Mouse (Mus musculus): Measurements from ENCODE around the gene Armh3. TPM values are rescaled to one million over a fixed set of nuclear protein-coding genes. Genes with fewer than 3 reads are reported as not detected.
A peak's percentile ranks its signal among the peaks of the same experiment; 100 is the strongest.
"Not testable (repeated sequence)": the region's sequence is repeated elsewhere in the genome, so short reads cannot be mapped to it uniquely, and the experiment has no call there.

Armh3 gene
- polyA plus RNA-seq, 1 experiment from 2014 or later: 25.0 TPM

- H3K4me1 ChIP-seq (replicated peaks): peaks cover 28% of the 10 kb centered on the region
- WGBS: 92% methylated on average over 4 of the region's 4 CpGs
- H3K27ac ChIP-seq (replicated peaks): no peak overlapping the region
- no peak overlapping the region for H3K9ac ChIP-seq
- H3K4me3 ChIP-seq: no peak overlapping the region
- no peaks in the 10 kb centered on the region for H3K27me3 ChIP-seq
- H3K9me3 ChIP-seq: no peaks in the 10 kb centered on the region
- H3K36me3 ChIP-seq: no peaks in the 10 kb centered on the region
- H3K4me2 ChIP-seq: no peak overlapping the region
- ATAC-seq (ENCODE audit: low read depth): no peak
Measured at GRCm38 (mm10) chr19:45807732-45808131, 190.6 kb downstream of the Armh3 start.

GRCm38 (mm10) chr19:45805817-45806216, 192.5 kb downstream of the Armh3 start:
- not testable (repeated sequence) for H3K9ac ChIP-seq; ATAC-seq (ENCODE audit: low read depth); H3K4me1 ChIP-seq (replicated peaks); H3K4me3 ChIP-seq; H3K27ac ChIP-seq (replicated peaks); H3K27me3 ChIP-seq; H3K36me3 ChIP-seq; H3K4me2 ChIP-seq; H3K9me3 ChIP-seq
- 90% methylated on average over 6 of the region's 6 CpGs for WGBS

- H3K4me2 ChIP-seq: no peak overlapping the region
- 21% methylated on average over 12 of the region's 12 CpGs for WGBS
- H3K9ac ChIP-seq: no peak overlapping the region
- no peak overlapping the region for H3K4me3 ChIP-seq
- H3K36me3 ChIP-seq: no peaks in the 10 kb centered on the region
- peaks cover 7% of the 10 kb centered on the region; the same call in 1 of the 2 replicates for H3K4me1 ChIP-seq (replicated peaks)
- no peaks in the 10 kb centered on the region for H3K9me3 ChIP-seq
- peak; percentile 72; the same call in 1 of the 2 replicates for ATAC-seq (ENCODE audit: low read depth)
- no peak overlapping the region for H3K27ac ChIP-seq (replicated peaks)
- H3K27me3 ChIP-seq: no peaks in the 10 kb centered on the region
Measured at GRCm38 (mm10) chr19:45804593-45805368, 193.5 kb downstream of the Armh3 start.

- no peak overlapping the region for H3K9ac ChIP-seq
- no peak overlapping the region for H3K27ac ChIP-seq (replicated peaks)
- no peaks in the 10 kb centered on the region for H3K27me3 ChIP-seq
- no peak overlapping the region for H3K4me3 ChIP-seq
- no peak overlapping the region for H3K4me2 ChIP-seq
- 38% methylated on average over 4 of the region's 4 CpGs for WGBS
- peaks cover 7% of the 10 kb centered on the region; the same call in 1 of the 2 replicates for H3K4me1 ChIP-seq (replicated peaks)
- ATAC-seq (ENCODE audit: low read depth): no peak
- H3K36me3 ChIP-seq: no peaks in the 10 kb centered on the region
- H3K9me3 ChIP-seq: no peaks in the 10 kb centered on the region
Measured at GRCm38 (mm10) chr19:45803408-45803807, 194.9 kb downstream of the Armh3 start.

- no peak overlapping the region for H3K4me2 ChIP-seq
- no peak overlapping the region for H3K27ac ChIP-seq (replicated peaks)
- no peak overlapping the region for H3K9ac ChIP-seq
- H3K4me3 ChIP-seq: no peak overlapping the region
- no peaks in the 10 kb centered on the region for H3K27me3 ChIP-seq
- WGBS: 76% methylated on average over 4 of the region's 4 CpGs
- H3K4me1 ChIP-seq (replicated peaks): peaks cover 7% of the 10 kb centered on the region; the same call in 1 of the 2 replicates
- no peaks in the 10 kb centered on the region for H3K36me3 ChIP-seq
- ATAC-seq (ENCODE audit: low read depth): no peak
- no peaks in the 10 kb centered on the region for H3K9me3 ChIP-seq
Measured at GRCm38 (mm10) chr19:45802702-45803101, 195.6 kb downstream of the Armh3 start.

- Histone ChIP-seq H3K4me1 (replicated peaks) (peaks cover 11% of the 10 kb centered on the region; the same call in 1 of the 2 replicates), H3K27ac (replicated peaks) (no peak overlapping the region), H3K27me3 (no peaks in the 10 kb centered on the region), H3K9me3 (no peaks in the 10 kb centered on the region), H3K4me2 (no peak overlapping the region), H3K9ac (no peak overlapping the region), H3K4me3 (no peak overlapping the region), H3K36me3 (no peaks in the 10 kb centered on the region)
- 73% methylated on average over 15 of the region's 15 CpGs for WGBS
- no peak for ATAC-seq (ENCODE audit: low read depth)
Measured at GRCm38 (mm10) chr19:45796879-45797278, 201.4 kb downstream of the Armh3 start.

- no peaks in the 10 kb centered on the region for H3K27me3 ChIP-seq
- H3K4me1 ChIP-seq (replicated peaks): peaks cover 11% of the 10 kb centered on the region; the same call in 1 of the 2 replicates
- 9% methylated on average over 15 of the region's 15 CpGs for WGBS
- H3K4me3 ChIP-seq: no peak overlapping the region
- H3K27ac ChIP-seq (replicated peaks): no peak overlapping the region
- H3K36me3 ChIP-seq: no peaks in the 10 kb centered on the region
- no peak for ATAC-seq (ENCODE audit: low read depth)
- H3K4me2 ChIP-seq: peak overlapping the region; percentile 40
- no peak overlapping the region for H3K9ac ChIP-seq
- no peaks in the 10 kb centered on the region for H3K9me3 ChIP-seq
Measured at GRCm38 (mm10) chr19:45796061-45796556, 202.2 kb downstream of the Armh3 start.

GRCm38 (mm10) chr19:45795406-45795944, 202.8 kb downstream of the Armh3 start:
- Histone ChIP-seq H3K4me1 (replicated peaks) (peaks cover 11% of the 10 kb centered on the region; the same call in 1 of the 2 replicates), H3K4me3 (no peak overlapping the region)
- 42% methylated on average over 15 of the region's 15 CpGs for WGBS

GRCm38 (mm10) chr19:45794718-45795117, 203.6 kb downstream of the Armh3 start:
- no peak overlapping the region for H3K9ac ChIP-seq
- H3K36me3 ChIP-seq: no peaks in the 10 kb centered on the region
- H3K27me3 ChIP-seq: no peaks in the 10 kb centered on the region
- no peaks in the 10 kb centered on the region for H3K9me3 ChIP-seq
- H3K4me1 ChIP-seq (replicated peaks): peaks cover 11% of the 10 kb centered on the region; the same call in 1 of the 2 replicates
- H3K27ac ChIP-seq (replicated peaks): no peak overlapping the region
- no peak for ATAC-seq (ENCODE audit: low read depth)
- H3K4me2 ChIP-seq: no peak overlapping the region
- H3K4me3 ChIP-seq: no peak overlapping the region
- 86% methylated on average over 6 of the region's 6 CpGs for WGBS

More at GRCm38 (mm10) chr19:45795406-45795944, 202.8 kb downstream of the Armh3 start:
- Histone ChIP-seq H3K9ac (no peak overlapping the region), H3K36me3 (no peaks in the 10 kb centered on the region), H3K4me2 (peak overlapping the region; percentile 40), H3K27me3 (no peaks in the 10 kb centered on the region), H3K9me3 (no peaks in the 10 kb centered on the region), H3K27ac (replicated peaks) (no peak overlapping the region)
- no peak for ATAC-seq (ENCODE audit: low read depth)

GRCm38 (mm10) chr19:45792404-45792803, 205.9 kb downstream of the Armh3 start:
- H3K9ac ChIP-seq: no peak overlapping the region
- ATAC-seq (ENCODE audit: low read depth): no peak
- H3K4me3 ChIP-seq: no peak overlapping the region
- no peak overlapping the region for H3K27ac ChIP-seq (replicated peaks)
- H3K27me3 ChIP-seq: no peaks in the 10 kb centered on the region
- no peaks in the 10 kb centered on the region for H3K9me3 ChIP-seq
- no peak overlapping the region for H3K4me2 ChIP-seq
- 89% methylated on average over 6 of the region's 6 CpGs for WGBS
- no peaks in the 10 kb centered on the region for H3K36me3 ChIP-seq
- H3K4me1 ChIP-seq (replicated peaks): peaks cover 11% of the 10 kb centered on the region; the same call in 1 of the 2 replicates

GRCm38 (mm10) chr19:45789888-45790874, 208.1 kb downstream of the Armh3 start:
- H3K4me1 ChIP-seq (replicated peaks): no peaks in the 10 kb centered on the region
- no peak overlapping the region for H3K4me3 ChIP-seq
- WGBS: 77% methylated on average over 13 of the region's 13 CpGs
- no peak overlapping the region for H3K27ac ChIP-seq (replicated peaks)
- no peak for ATAC-seq (ENCODE audit: low read depth)
- H3K4me2 ChIP-seq: no peak overlapping the region
- no peaks in the 10 kb centered on the region for H3K27me3 ChIP-seq
- no peaks in the 10 kb centered on the region for H3K36me3 ChIP-seq
- no peak overlapping the region for H3K9ac ChIP-seq
- H3K9me3 ChIP-seq: no peaks in the 10 kb centered on the region
